Mouse (Mus musculus) CH12.LX (cell line): ENCODE measurements around the gene Rest.

Source experiments
- CHD2 ChIP-seq: IDR thresholded peaks from 2 replicates; pipeline ENCODE4 v1.6.1; 2011; ENCODE audit warnings: low read length, improper control_type of control experiment
- CTCF ChIP-seq, 2 experiments: IDR thresholded peaks in 1 of 2; conservative IDR thresholded peaks in 1 of 2; 2 replicates each; pipeline ENCODE4 v1.5.1; 2011 to 2012; ENCODE audit warnings: low read depth in 2 of 2, low read length in 2 of 2, improper control_type of control experiment in 1 of 2, inconsistent platforms in 1 of 2, mild to moderate bottlenecking in 1 of 2, moderate library complexity in 1 of 2
- EP300 ChIP-seq: IDR thresholded peaks from 2 replicates; pipeline ENCODE4 v1.6.1; 2011; ENCODE audit warnings: low read length, improper control_type of control experiment
- HCFC1 ChIP-seq: IDR thresholded peaks from 2 replicates; pipeline ENCODE4 v1.6.1; 2012; ENCODE audit warnings: low read depth, mild to moderate bottlenecking, inconsistent platforms, low read length, improper control_type of control experiment
- MAFK ChIP-seq: IDR thresholded peaks from 2 replicates; pipeline ENCODE4 v1.6.1; 2011; ENCODE audit warnings: low read length, improper control_type of control experiment; ENCODE audit not compliant: insufficient replicate concordance
- NRF1 ChIP-seq: IDR thresholded peaks from 2 replicates; pipeline ENCODE4 v1.6.1; 2014; ENCODE audit warnings: low read depth, mild to moderate bottlenecking, inconsistent platforms, low read length, improper control_type of control experiment, moderate library complexity
- PAX5 ChIP-seq: IDR thresholded peaks from 2 replicates; pipeline ENCODE4 v1.6.1; 2012; ENCODE audit warnings: low read length, inconsistent platforms, mixed read lengths
- POLR2A ChIP-seq: IDR thresholded peaks from 2 replicates; pipeline ENCODE4 v1.6.1; 2011; ENCODE audit warnings: low read depth, mild to moderate bottlenecking, improper control_type of control experiment, low read length
- POLR2AphosphoS2 ChIP-seq: IDR thresholded peaks from 2 replicates; pipeline ENCODE4 v1.6.1; 2011; ENCODE audit warnings: low read depth, low read length, improper control_type of control experiment
- RCOR1 ChIP-seq: conservative IDR thresholded peaks from 2 replicates; pipeline ENCODE4 v1.6.1; 2012; ENCODE audit warnings: low read depth, mild to moderate bottlenecking, inconsistent platforms, low read length, improper control_type of control experiment
- TBP ChIP-seq: conservative IDR thresholded peaks from 2 replicates; pipeline ENCODE4 v1.6.1; 2011; ENCODE audit warnings: low read depth, low read length, improper control_type of control experiment
- TCF12 ChIP-seq: IDR thresholded peaks from 2 replicates; pipeline ENCODE4 v1.6.1; 2014; ENCODE audit warnings: low read depth, mild to moderate bottlenecking, inconsistent platforms, low read length, improper control_type of control experiment
- ZC3H11A ChIP-seq: IDR thresholded peaks from 2 replicates; pipeline ENCODE4 v1.6.1; 2012; ENCODE audit warnings: low read depth, mild to moderate bottlenecking, inconsistent platforms, low read length, improper control_type of control experiment
- ZNF384 ChIP-seq: IDR thresholded peaks from 2 replicates; pipeline ENCODE4 v1.6.1; 2012; ENCODE audit warnings: low read depth, low read length, improper control_type of control experiment, inconsistent platforms

DNA sequence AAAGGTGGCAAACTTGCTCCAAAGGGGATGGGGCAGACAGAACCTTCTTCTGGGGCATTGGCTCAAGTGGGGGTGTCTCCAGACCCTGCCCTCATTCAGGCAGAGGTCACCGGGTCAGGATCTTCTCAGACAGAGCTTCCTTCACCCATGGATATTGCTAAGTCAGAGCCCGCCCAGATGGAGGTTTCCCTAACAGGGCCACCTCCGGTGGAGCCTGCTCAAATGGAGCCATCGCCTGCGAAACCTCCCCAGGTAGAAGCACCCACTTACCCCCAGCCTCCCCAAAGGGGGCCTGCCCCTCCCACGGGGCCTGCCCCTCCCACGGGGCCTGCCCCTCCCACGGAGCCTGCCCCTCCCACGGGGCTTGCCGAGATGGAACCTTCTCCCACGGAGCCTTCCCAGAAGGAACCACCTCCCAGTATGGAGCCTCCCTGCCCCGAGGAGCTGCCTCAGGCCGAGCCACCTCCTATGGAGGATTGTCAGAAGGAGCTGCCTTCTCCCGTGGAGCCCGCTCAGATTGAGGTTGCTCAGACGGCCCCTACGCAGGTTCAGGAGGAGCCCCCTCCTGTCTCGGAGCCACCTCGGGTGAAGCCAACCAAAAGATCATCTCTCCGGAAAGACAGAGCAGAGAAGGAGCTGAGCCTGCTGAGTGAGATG, 16.4 kb downstream of the Rest start:
- TF ChIP-seq POLR2A (no peak), PAX5 (no peak), ZC3H11A (no peak), CTCF (conservative IDR thresholded peaks at IDR 0.05 in 1 of 2, IDR thresholded peaks at IDR 0.05 in 1 of 2; ENCODE audit: low read depth in 2 of 2, low read length in 2 of 2) (no peak), POLR2AphosphoS2 (no peak), EP300 (no peak), CHD2 (no peak), TBP (no peak), HCFC1 (no peak), MAFK (no peak), RCOR1 (no peak), ZNF384 (no peak), TCF12 (no peak), NRF1 (no peak)
